Mouse (Mus musculus) regulatory T cell (primary cell): ENCODE measurements around the gene Casq2.

Experiments
- in situ Hi-C: fragments of 300-600 bp; cut with MboI, MseI; formaldehyde crosslinking; loops from one replicate; pipeline ENCODE4 v1.15.1; 2025; ENCODE audit warnings: high pct_unique_total_duplicates

Gene Casq2

DNA sequence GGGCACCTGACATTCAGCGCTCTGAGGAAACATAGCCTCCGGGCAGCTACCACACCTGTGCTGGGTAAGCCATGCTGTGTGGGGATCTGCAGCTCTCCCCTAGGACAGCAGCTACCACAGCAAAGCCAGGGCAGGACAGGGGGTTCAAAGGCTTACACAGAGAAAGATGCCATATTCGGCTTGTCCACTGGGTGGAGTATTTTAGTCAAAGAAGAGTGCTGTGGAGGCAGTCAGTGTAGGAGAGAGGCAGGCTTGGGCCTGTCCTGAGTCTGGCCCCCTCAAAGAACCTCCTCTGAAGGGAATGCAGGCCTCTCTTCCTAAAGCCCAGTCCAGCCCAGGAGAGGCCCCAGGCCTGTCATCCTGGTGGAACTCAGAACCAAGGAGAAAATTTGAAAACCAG is 4.4 kb upstream of the Casq2 start:
- in situ Hi-C loops, result no loop called here

DNA sequence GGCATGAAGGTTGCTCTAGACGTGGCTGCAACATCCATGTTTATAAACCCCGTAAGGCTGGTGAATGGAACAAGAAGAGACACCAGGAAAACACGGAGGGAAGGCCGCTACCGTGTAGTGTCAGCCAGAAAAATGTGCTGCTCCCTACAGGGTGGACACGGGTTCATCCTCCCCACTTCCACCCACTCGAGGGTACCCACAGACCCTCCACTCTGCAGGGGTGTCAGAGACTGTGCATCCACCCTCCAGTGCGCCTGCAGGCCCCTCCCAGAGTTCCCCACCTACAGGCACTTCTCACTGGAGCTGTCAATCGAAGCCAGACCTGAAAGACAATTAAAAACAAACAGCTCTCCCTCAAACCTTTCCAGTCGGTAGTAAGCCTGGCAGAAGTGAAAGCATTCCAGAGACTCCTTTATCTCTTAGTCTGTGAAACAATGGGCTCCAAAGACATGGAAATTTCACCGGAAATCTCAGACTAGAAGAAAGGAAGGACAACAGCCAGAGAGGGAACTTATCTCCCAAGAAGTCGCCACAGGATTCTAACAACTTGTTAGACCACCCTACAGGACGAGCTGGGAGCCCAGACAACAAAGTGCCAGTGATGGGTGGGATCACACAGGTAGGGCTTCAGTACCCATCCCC is 2.5 kb upstream of the Casq2 start:
- in situ Hi-C loops, result no loop called here

DNA sequence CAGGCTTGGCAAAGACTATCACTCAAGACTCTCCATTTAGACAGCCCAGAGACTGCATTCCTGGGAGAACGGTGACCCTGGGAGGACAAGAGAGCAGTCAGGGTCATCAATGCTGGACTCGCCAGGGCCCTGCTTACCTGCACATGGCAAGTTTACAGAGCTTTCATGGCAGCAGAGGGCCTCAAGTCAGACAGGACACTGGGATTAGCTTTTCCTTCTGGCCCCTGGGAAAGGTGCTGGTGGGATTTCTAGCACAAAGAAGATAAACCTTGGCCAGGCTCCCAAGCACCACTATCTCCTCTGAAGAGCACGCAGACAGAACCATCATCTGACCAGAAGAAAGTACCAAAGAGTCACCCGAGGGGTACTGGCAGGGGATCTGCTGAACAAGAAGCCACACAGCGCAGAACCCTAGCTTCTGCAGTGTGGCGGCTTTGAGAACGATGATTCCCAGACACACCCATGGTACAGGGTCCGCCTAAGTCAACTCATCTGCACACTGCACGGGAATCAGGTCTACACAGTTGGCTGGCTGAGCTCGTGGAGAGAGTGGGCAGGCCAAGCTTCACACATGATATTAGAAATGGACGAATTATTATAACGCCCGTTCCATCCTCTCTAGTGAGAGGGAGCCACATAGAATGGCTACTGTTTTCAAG is 1.3 kb upstream of the Casq2 start:
- in situ Hi-C loops, result no loop called here

DNA sequence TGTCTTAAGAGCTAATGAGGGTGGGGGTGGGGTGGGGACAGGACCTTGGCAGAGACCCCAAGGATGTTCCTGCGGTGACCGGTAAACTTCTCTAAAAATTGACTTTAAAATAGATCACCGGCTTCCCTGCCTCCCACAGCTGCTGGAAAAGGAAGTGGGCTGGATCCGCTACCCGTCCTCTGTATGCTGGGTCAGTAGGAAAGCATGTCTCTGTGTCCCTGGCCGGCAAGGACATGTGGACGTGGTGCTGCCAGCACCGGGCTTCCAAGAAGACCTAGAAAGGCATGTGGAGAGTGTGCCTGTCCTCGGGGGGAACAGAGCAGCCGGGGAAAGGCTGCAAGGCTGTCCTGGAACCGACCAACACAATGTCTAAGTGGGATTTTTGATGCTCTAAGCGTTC is 496 bp upstream of the Casq2 start:
- in situ Hi-C loops, result no loop called here

DNA sequence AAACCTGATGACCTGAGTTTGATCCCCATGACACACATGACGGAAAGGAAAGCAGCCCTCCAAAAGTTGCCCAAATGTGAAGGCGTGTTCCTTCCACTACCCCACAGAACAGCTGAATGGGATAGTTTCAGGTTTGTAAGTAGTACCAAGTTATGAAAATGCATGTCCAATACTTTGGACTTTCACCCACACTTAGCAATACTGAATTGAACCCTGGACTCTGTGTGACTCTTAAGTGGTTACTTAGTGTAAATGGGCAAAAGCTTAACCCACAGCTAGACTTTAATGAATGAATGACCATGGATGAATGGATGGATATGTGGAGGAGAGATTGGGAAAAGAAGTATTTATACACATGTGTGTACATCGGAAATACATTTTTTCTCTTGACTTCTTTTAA is 8.6 kb downstream of the Casq2 start:
- in situ Hi-C loops, result no loop called here

DNA sequence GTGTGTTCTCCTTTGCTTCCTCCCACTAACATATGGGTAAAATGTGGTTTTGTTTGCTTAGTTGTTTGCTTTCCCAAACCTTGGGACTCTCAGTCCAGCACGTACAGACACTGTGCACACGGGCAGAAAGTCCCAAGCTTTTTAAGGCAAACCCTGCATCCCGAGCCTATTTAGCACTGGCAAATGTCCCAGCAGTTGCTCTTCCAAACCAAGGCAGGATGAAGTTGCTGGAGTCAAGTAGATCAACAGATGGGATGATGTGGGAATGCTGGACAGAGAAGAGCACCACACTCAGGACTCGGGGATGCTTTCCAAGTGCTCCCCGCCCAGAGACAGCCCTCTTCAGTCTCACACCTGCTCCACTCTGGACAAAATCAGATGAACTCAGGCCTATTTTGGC is 9.2 kb downstream of the Casq2 start:
- in situ Hi-C loops, result no loop called here

DNA sequence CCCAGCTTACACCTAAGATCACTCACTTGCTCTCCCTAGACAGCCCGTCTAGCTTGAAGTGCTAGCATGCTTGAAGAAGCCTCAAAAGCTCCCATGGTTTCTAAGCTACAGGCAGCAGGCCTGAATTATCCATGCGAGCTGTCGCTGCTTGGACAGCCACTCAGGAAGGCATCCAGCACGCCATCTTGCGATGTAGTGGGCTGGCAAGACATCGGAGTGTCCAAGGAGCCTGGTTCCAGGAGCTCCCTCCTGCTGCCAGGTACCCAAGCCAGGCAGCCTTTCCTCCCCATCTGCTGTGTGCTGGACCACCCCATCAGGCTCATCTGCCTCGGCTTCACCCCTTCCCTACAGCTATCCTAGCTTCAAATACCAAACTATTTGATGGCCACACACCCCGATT is 10.2 kb downstream of the Casq2 start:
- in situ Hi-C loops, result no loop called here

DNA sequence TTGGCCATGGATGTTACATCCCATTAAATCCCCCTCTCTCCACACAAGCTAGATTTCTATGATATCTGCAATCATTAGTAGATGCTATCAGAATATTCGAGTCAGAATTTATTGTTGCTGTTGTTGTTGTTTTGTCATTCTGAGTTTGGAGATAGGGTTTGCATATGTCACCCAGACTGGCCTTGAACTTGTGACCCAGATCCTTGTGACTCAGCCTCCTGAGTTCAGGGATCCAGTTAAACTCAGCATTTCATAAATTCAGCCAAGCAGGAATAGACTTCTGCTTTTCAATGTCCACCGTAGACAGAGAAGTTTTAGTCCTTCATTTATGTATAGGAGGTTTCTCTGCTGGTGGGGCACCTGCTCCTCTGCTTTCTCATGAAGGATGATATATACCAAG is 10.8 kb downstream of the Casq2 start:
- in situ Hi-C loops, result no loop called here

DNA sequence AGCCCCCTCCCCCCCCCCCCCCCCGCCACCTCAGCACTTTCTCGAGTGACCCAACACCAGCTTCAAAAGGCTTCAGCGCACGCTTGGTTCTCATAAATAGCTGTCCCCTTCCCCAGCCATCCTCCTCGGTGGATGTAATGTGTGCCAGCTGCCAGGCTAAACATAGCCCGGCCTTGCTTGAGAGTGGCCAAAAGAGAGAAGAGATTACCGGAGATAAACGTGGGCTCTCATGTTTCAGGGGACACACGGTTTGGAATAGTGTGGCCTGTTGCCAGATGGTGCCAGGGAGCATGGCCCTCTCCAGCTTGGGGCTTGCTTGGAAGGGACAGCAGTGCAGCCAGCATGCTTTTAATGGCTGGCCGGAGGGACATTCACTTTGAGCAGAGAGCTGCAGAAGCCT is 13.0 kb downstream of the Casq2 start:
- in situ Hi-C loops, result no loop called here

DNA sequence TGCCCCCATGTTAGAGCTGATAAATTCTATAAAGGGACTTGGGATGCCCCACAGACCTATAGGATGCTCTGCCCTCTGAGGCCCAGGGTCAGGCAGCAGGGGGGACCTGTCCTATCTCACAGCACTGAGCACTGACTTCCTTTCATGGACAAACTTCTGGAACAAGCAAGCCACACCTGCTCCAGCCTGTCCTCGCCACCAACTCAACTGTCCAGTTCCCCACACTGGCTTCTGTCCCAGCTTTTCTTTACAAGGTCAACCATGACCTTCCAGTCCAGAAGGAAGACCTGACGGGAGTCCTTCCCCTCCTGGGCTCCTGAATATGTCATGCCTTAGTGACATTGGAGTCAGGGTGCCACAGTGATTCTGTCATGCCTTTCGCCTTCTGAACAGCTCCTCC is 13.6 kb downstream of the Casq2 start:
- in situ Hi-C loops, result no loop called here

DNA sequence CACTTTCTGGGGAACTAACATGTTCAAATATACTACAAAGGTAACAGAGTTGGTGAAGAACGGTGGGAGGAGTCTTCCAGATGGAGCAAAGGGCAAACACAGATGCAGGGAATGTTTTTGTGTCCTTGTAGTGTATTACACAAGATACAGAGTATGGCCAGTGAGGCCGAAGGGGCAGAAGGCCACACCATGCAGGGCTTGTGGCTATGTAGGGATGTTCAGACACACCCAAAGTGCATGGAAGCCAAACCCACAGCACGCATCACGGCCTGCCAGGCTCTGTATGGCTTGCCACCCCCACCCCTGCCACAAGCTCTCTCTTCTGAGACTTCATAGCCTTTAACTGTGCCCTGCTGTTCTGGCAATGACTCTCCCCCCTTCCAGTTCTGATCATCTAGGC is 15.2 kb downstream of the Casq2 start:
- in situ Hi-C loops, result no loop called here

DNA sequence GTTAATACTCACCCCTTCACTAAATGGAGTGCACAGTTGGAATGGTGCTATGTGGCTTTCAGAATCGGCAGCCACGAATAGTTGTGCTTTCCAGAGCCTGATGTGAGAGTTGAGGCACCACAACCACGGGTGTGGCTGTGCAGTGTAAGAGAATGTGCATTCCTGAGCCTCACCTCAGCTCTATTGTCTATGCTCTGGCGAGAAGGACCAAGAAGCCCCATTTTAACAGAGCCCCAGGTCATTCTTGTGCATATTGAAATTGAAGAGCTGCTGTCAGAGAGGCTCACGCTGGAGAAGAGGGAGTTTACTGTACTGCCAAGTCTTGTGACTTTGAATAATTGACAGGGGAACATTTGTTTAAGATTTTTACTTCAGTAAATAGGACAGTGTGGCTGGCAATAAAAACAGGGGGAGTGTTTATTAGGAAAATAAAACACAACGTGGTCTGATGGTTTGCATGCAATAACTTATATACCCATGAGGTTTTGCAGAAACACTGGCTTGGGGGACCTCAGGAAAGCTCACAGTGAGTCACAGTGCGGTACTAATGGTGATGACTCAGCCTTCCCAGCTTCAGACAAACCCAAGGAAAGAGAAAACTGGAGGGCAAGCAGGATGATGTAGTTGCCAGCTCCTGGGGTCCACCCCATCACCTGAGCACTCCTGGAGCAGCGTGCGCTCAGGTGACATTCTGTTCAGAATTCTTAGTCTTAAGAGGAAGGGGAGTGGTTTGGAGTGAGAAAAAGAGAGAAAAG is 17.8 kb downstream of the Casq2 start:
- in situ Hi-C loops, result no loop called here

DNA sequence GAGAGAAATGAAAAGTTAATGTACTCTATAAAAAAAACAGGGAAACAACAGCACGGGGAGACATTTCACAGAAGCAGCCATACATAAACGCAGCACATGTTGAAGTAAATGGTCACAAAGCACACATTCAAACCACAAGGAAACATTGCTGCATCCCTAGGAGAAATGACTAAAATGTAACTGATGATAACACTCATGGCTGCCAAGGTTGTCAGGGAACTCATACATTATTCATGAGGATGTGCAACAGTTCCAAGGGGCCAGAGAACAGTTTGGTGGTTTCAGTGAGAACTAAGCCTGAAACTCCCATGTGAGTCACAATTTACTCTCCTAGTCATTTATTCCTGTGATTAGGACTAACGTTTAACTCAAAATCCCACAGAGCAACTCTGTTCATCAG is 22.0 kb downstream of the Casq2 start:
- in situ Hi-C loops, result no loop called here

DNA sequence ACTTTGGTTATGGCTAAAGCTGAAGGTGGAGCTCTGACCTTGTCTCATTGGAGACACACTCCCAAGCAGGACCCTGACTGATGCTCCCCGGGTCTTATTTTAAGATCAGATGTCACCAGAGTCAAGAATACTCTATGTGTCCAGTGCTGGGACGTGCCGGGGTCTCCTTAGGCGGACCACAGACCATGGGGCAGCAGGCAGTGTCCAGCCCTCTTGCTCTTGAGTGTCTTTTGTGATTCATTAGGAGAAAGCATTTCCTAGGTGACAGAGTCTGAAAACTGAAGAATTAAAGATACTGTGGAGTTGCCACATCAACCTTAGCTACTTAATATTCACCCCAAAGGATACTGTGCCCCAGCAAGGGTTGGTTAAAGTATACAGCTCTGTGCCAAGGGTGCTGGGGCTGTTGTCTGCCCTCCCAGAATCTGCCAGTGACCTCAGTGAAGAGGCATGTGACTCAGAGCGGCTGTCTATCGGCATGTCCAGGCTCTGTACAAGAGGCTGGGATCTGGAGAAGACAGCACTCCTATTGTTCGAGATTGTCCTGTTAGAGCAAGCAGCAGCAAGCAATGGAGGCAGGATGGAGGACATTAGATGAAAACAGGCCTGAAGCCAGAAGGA is 25.9 kb downstream of the Casq2 start:
- in situ Hi-C loops, result no loop called here

DNA sequence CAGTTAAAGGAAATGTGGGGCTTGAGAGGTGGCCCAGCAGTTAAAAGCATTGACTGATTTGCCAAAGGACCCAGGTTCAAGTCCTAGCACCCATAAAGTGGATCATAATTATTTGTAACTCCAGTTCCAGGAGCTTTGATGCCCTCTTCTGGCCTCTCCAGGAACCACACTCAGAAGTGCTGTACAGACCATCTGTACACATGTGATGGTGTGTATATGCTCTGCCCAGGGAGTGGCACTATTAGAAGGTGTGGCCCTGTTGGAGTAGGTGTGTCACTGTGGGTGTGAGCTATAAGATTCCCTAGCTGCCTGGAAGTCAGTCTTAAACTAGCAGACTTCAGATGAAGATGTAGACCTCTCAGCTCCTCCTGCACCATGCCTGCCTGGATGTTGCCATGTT is 34.7 kb downstream of the Casq2 start:
- in situ Hi-C loops, result no loop called here

DNA sequence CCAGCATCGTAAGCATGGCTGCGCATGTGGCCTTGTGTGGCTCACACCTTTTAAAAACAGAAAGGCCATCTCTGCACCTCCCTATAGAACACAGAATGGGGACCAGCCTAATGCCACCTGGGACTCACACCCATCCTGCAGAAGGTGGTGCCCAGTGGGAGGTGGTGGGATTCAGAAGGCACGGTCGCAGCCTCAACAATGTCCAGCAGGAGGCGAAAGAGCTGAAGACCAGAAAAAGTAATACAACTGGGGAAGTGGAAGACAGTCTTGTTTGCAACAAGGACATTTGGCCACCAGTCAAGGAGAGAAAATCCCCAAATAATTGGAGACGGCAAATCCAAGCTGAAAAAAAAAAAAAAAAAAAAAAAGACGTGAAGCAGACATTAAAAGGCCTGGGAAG is 35.8 kb downstream of the Casq2 start:
- in situ Hi-C loops, result no loop called here

DNA sequence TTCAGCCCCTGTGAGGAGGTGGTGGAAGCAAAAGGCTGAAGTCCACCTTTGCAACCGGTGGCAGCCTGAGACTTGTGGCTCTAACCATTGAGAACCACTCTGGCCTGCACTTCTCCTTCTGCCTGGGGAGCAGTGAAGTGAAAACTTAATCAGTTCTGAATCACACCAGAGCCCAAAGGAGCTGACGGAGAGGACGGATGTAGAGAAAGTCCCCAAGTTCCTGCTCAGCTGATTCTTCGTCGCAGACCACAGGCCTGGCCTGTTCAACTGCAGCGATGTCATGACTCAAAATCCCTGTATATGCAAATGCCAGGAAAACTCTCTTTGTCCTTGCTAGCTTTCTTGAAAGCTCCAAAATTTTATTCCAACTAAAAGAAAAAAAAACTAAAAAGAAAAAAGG is 37.4 kb downstream of the Casq2 start:
- in situ Hi-C loops, result no loop called here

DNA sequence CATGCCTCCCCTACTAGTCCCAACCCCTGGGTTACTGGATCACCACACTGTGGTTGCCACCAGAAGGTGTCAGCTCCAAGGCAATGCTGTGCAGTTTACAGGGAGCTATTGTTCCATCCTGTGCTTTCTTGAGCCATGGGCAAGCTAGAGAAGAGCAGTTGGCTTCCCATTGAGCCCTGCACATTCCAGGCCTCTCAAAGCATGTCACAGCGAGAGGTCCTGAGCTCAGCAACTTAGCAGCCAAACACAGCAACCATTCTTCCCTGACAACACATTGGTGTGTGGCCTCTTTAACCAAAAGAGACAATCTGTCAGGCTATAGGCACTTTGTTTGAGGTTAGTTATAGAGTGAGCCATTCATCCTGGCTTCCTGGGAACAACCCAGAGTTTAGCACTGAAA is 39.3 kb downstream of the Casq2 start:
- in situ Hi-C loops, result no loop called here

DNA sequence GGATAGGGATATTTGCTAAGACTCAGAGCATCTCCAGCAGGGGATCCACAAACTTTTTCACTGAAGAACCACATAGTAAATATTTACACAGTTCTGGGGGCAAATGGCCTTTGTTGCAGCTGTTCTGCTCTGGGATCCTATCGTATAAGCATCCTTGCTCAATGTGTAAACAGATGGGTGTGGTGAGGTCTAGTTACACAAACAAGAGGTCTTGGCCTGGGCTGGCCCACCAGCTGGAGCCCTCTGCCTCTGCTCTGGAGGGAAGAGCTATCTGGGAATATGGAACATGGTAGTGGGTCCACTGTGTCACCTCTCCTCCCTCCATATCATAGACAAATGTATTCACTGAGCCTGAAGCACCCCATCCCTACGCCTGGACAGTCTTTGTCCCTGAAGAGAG is 40.9 kb downstream of the Casq2 start:
- in situ Hi-C loops, result no loop called here

DNA sequence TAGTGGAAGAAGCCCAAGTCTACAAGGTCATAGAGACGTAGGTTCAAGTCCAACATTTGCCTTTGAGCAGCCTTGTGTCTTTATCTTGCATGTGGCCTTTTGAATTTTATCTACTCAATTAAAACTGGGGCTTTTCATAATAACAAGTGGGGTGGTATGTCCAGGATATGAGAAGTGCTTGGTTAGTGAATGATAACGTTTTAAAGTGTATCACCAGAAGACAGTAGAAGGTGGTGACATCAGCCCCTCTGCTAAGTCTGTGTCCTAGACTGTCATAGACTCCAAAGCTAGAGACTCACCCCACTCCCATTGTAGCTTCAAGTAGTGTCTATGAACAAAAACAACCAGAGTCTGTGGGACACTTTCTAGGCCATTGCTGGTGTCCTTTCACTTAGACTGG is 42.0 kb downstream of the Casq2 start:
- in situ Hi-C loops, result no loop called here

DNA sequence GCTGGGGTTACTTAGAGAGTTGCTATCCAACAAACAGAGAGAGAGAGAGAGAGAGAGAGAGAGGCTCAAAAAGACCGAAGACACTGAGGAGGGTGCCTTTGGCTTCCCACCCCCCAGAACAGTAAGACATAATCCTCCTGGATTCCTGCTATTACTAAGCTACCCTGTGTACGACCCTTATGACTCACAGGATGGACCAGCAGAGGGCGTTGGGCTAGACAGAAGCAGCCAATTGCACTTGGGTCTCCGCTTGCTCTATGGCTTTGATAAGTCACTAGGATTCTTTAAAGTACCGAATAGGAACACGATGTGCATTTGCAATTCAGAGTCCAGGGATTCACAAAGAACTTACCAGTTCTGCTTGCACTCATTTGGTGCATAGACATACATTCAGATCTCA is 44.3 kb downstream of the Casq2 start:
- in situ Hi-C loops, result no loop called here

DNA sequence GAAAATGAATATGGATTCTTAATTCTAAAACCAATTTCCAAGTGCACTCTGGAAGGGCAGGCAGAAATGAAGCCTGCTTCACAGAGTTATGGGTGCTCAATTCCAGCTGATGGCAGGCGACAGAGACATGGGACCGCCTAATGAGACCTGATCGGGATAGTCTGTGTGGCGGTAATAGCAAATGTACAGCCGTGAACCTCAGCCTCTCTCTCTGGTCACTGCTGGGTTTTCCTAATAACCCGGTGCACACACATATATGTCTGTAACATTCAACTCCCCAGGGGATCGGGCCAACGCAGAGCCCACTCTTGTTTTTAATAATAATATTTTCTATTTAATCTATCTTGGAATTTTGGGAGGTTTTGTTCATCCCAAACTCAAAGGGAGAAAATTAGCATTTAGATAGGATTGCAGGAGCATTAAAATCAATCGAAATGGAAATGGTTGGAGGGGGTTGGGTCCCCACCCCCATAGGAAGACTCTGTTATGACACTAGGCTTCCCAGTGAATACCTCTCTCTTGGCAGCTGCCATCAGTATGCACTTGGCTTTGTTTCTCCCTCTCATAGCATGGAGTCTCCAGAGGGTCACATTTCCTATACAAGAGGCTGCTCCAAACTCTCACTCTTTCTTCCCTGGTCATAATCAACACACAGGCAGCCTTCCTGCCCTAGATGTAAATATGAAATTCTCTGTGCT is 45.6 kb downstream of the Casq2 start:
- in situ Hi-C loops, result no loop called here
